Mouse (Mus musculus): ENCODE data around the gene Mrpl46.

The Mrpl46 gene

DNA sequence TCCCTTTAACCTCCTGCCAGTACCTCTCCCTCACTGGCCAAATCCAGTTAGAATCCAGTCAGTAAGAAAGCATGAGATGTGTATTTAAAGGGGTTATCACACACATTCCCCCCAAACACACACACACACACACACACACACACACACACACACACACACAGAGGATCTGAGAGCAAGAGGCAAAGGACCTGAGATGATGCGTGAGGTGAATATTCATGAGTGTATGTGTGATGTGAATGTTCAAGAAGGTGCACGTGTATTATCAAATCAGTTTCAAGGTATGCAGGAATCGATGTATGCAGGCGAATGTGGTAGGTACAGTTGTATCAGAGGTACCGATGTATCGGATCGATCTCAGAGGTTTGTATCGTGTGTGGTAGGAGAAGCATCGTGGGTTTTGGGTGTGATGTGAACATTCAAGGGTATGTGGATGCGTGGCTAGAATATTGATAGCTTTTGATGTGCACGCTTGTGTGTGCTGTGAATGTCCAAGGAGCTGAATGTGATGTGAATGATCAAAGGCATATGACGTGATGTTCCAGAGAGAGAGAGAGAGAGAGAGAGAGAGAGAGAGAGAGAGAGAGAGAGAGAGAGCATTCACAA lies 15.3 kb downstream of the Mrpl46 start:
- no peak for DNase-seq

DNA sequence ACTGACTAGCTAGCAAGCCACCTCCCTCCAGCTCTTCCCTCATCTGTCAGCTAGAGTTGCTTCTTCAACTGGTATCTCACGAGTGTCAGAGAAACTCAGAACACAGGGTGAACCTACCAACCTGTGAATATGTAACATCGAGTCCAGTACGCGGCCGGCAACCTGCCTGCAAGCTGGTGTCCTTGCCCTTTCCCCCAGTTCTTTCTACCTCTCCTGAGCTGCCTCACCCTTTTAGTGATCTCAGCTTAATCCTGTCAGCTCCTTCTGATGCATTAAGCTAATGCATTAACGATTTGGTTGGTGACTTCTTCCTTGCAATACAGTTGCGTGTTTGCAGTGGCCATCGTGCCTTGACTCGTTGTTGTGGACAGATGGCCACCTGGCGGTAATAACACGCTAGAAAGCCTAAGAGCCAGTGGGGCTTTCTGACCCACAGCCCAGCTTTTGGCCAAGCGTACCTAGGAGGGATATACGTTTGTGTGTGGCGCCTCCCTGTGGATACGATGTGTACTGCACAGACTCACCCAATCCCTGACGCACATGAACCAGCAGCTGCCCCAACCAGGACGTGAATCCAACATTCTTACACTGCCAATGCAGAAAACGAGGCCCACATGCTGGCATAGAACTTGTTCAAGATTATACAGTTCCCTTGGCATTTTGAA lies 17.2 kb downstream of the Mrpl46 start:
- DNase-seq, result peak; percentile 46 to 84

DNA sequence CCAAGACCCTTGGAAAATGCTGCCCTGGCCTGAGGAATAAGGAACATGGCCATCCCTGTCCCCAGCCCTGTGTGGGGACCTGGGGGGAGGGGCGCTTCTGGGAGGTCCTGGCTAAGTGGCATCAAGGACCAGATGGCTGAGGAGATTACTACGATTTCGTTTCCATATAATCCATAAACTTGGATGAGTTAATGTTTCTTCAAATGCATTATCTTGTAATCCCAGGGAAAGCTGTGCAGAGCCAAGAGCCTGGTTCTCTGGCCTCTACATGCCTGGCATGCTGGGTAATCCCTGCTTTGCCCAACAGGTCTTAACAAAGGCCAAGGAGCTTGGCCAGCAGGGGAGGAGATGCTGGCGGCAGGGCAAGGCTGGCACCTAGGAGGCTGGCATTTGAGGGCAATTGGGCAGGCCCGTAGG lies 18.1 kb downstream of the Mrpl46 start:
- no peak for DNase-seq

DNA sequence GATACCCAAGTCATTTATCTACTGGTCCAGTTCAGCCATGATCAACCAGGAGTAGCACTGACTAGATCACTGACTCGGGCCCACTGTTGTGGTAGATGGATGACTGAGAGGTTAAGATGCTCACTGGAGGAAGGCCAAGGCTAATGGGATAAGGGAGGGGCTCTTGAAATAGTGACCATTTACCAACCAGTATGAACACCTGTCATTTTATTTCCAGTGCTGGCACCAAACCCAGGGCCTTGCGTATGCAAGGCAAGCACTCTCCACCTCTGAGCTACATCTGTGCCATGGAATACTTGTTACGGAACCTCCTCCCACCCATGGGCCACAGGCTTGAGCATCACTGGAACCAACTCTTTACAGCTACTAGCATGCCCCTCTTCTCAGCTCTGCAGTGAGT lies 19.5 kb downstream of the Mrpl46 start:
- DNase-seq, result no peak

DNA sequence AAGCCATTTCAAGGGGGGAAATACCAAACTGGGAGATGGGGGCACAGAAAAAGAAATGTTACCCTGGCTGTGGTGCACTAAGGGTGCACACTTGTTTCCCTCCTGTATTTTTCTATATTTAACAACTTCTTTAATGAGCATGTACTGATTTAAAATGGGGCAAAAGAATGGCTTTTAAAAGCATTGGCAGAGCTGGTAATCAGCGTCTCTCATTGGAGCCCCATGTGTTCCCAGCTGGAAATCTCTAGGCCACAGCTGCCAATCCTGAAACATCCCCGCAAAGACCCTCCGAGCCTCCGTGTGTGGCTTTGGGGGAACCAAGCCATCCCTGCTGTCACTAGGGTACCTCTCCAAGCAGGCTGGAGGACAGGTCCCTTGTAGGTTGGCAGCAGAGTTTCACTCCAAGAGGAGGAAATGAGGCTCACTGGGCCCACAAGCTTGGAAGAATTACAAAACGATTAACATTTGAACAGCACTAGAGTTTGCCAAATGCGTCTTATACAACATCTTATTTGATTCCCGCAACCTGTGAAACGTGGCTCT lies 28.8 kb downstream of the Mrpl46 start:
- no peak for DNase-seq

DNA sequence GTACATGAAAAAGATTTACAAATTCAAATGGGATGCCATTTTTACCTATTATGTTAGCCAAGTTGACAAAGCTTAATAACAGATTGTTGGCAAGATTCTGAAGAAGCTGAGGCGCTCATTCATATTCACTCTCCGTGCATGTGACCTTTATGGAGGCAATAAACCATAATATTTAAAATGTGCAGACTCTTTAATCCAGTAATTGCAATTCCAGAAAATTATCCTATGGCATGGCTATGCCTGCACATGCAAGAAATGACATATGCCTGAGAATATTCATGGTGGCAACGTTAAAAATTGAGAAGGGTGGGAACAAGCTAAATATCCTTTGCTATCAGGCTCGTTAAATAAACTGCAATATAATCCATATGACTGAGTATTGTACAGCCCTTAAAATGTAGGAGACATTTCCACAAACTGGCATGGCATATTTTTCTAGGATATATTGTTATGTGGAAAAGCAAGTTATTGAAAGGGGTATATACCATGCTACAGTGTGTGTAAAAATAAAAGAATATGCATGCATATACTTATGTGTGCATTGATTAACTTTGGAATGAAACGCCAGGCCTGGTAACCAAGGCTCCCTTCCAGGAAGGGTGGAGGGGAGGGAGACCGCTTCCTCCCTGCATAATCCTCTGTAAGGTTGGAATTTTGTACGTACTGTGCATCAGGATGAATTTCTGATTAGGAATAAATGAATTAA lies 29.4 kb downstream of the Mrpl46 start:
- no peak for DNase-seq

DNA sequence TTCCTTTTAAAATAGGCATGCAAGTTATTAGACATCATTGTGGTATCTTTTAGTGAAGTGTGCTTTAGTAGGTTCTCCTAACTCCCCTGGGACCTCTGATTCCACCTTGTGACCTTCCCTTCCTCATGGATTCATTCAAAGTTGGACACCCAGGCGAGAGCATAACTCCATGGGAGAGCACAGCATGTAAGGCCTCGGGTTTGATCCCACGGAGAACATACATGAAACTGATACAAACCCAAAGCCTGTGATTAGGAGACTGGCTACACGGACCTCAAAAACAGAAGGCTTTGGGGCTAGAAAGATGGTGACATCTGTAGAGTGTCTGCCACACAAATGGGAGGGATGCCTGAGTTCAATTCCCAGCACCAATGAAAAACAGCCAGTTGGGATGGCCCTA lies 30.4 kb downstream of the Mrpl46 start:
- no peak for DNase-seq

DNA sequence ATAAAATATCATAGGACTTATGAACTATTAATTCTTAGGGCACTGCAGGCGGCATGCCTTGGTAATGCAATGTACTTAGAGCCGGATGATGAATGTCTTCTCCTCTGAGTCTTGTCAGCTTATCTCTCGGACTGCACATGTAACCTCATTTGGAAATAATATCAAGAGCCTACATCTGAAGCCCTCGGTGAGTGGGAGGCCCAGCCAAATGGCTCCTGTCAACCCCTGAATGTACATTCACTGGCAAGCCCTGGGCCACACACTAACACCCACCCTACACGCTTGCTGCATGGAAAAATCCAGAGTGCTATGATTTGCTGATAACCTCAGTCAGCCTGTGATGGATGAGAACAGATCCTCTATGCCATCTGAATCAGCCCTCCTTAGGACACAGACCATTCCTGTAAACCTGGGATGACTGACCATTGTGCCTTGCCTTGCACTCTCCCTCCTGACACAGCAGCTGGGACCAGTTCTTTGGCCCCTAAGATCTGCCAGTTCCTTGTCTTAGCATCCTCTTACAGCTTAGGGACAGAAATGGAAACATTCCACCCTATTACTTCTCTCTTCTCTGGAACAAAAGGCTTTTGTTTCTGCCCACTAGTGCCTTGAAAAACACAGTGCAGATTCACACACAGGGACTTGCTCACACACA lies 39.5 kb downstream of the Mrpl46 start:
- DNase-seq, result no peak

DNA sequence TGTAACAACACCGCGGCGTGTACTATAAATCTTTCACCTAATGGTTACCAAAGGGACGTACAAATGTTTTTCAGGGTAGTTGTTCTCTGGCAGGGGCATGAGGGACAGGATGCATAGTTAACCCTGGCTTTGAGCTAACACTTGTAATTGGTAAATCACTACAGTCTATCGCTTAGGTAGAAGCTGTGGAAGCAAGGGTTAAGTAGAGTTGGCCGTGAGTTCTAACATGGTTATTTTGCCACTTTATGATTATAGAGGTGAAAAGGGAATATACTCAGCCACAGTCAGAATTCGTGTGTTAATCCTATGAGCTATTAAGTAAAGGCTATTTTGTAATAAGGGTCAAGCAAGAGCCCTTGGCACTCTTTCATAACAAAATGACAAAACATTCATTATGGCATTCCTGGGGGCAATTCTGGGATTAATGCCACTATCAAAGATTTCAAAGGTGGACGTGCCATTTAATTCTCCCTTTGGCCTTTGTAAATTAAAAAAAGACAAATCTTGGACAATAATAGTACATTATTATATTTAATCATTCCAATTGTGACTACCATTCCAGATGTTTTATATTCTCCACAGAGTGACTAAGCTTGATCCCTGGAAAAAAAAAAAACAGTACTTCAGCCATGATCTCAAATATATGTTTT lies 43.9 kb downstream of the Mrpl46 start:
- no peak for DNase-seq

DNA sequence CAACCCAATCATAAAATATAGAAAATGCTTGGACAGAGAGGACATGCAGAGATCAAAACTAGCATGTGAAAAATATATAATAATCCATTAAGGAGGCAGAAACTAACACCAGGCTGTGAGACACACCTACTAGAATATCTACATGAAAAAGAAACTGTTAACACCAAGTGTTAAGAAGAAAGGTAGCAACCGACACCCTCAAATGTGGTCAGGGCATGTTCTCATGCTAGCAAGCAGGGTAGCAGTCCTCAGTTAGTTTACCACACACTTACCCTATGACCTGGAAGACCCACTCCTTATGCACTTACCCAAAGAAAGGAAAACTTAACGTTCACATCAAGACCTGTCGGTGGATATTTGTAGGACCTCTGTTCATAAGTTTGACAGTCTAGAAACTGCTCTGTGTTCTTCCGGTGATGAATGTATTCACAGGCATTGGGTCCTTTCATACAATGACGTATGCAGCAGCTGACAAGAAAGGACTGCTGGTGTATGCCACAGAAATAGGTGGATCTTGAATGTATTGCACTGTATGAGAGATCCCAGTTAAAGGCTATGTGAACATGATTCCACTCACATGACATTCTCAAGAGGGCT lies 45.6 kb downstream of the Mrpl46 start, which contains the start of gene Ntrk3:
Gene Ntrk3 (minus strand): TSS at position 399 of the 597 bp plus-strand sequence.
- DNase-seq, result no peak

DNA sequence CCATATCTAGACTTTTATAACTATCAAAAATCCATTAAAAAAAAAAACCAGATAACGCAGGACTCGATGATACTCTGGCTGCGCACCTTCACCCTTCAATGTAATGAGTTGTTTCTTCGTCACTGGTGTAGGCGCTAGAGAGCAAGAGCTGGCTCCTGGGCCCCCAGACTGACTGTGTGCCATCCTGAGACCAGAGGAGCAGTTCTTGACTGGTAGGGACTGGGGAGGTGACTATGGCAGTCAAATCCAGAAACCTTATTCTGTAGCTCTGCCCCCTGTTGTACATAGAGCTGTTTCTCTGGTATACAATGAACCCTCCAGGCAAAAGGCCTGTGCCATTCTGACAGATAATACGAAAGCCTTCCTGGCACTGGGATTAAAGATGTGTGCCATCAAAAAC lies 46.1 kb downstream of the Mrpl46 start:
- no peak for DNase-seq

DNA sequence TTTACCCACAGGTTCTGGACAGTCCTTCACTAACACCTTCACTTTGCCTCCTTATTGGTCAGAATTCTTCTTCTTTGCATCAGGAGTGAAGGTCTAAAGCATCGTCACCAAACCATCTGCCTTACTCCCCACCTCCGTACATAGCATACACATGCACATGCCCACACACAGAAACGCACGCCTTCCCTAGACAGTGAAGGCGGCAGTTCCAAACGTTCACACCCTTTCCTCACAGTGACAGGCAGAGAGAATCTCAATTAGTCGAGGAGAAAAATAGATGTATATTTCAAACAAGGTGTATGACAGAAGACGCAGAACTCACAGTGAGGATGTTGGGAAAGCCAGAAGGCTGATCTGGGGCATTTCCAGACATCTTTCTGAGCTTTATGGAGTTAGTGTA lies 51.9 kb downstream of the Mrpl46 start:
- no peak for DNase-seq

All from kidney, adult 8-10 months (tissue).